Mouse (Mus musculus) midbrain, postnatal 0 days (tissue): ENCODE measurements around the gene Bst1. TPM values are rescaled to one million over a fixed set of nuclear protein-coding genes. Genes with fewer than 3 reads are reported as not detected.

Experiments
- ATAC-seq: fragments of 200-750 bp; cut with Nextera tagmentation; 2 replicates; pipeline ENCODE4 v1.8.0; 2017; ENCODE audit warnings: moderate number of reproducible peaks, mild to moderate bottlenecking, moderate TSS enrichment, moderate library complexity; ENCODE audit not compliant: low FRiP score
- DNase-seq: peaks from one replicate; pipeline ENCODE4 v3.0.0-alpha.2; 2015; ENCODE audit warnings: low spot score
- H3K27ac ChIP-seq: fragments of 300-500 bp; sonication (generic); 2 replicates; pipeline ENCODE4 v1.5.1; 2014; ENCODE audit warnings: low read depth, mild to moderate bottlenecking, low read length, mixed read lengths
- H3K27me3 ChIP-seq: fragments of 300-500 bp; sonication (generic); 2 replicates; pipeline ENCODE4 v1.6.1; 2014; ENCODE audit warnings: low read length, control low read depth, mixed read lengths; ENCODE audit not compliant: insufficient read depth
- H3K36me3 ChIP-seq: fragments of 300-500 bp; sonication (generic); 2 replicates; pipeline ENCODE4 v1.6.1; 2014; ENCODE audit warnings: low read length, control low read depth, mixed read lengths; ENCODE audit not compliant: insufficient read depth
- H3K4me1 ChIP-seq: fragments of 300-500 bp; sonication (generic); 2 replicates; pipeline ENCODE4 v1.6.1; 2014; ENCODE audit warnings: mild to moderate bottlenecking, control low read depth, antibody characterized with exemption, low read length, mixed read lengths; ENCODE audit not compliant: insufficient read depth
- H3K4me2 ChIP-seq: fragments of 300-500 bp; sonication (generic); 2 replicates; pipeline ENCODE4 v1.6.1; 2014; ENCODE audit warnings: low read depth, mild to moderate bottlenecking, low read length, mixed read lengths; ENCODE audit not compliant: poor library complexity, severe bottlenecking
- H3K4me3 ChIP-seq: fragments of 300-500 bp; sonication (generic); 2 replicates; pipeline ENCODE4 v1.5.1; 2014; ENCODE audit warnings: low read depth, mild to moderate bottlenecking, low read length, moderate library complexity
- H3K9ac ChIP-seq: fragments of 300-500 bp; sonication (generic); replicated peaks from 2 replicates; pipeline ENCODE4 v1.6.1; 2014; ENCODE audit warnings: mild to moderate bottlenecking, low read length, moderate library complexity, mixed read lengths; ENCODE audit not compliant: poor library complexity, severe bottlenecking
- H3K9me3 ChIP-seq: fragments of 300-500 bp; sonication (generic); 2 replicates; pipeline ENCODE4 v1.6.1; 2016; ENCODE audit warnings: low read length, control low read depth
- CTCF ChIP-seq: IDR thresholded peaks from 2 replicates; pipeline ENCODE4 v1.5.1; 2016; ENCODE audit warnings: antibody characterized with exemption, mild to moderate bottlenecking
- WGBS: fragments of 180-500 bp; shearing (Covaris S2); extraction: QIAGEN DNeasy Blood & Tissue Kit; methylation state at CpG from one replicate; pipeline ENCODE4 v1.1.7; 2014; 5-methylcytosine and 5-hydroxymethylcytosine counted together
- polyA plus RNA-seq: library from polyadenylated mRNA; unstranded; fragments of >200 nt; fragmentation: Nextera tagmentation; extraction: Ambion mirVana; gene quantifications from 2 replicates; pipeline ENCODE4 v1.2.1, GENCODE M21; 2015
- total RNA-seq: library from RNA; depleted of rRNA; stranded (reverse); fragments of >200 nt; gene quantifications from 2 replicates; pipeline ENCODE4 v1.2.3, GENCODE M21; 2014

The Bst1 gene
- total and polyA plus RNA-seq, 2 experiments from 2014 or later: 0.21 to 0.55 TPM

DNA sequence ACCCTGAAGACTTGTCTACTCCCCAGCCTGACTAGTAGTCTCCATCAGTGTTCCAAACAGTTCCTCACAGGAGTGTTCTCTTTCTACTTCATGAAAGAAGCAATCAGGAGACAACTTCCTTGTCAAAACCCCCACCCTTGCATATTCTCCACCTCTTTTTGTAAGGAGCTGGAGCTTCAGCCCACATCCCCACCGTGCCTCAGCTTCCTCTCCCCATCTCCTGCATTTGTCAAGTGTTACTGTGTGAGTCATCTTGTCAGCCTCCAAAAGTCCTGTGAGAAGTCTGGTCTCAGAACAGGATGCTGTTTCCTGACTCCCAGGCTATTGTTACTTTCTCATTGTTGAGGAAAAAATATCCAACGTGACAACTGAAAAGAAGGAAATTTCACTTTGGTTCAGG is 46.6 kb downstream of the Bst1 start:
- no peak overlapping the region for H3K9ac ChIP-seq
- no peak overlapping the region for H3K4me3 ChIP-seq
- no peak overlapping the region for H3K4me2 ChIP-seq
- WGBS: 81% methylated on average over 2 of the region's 2 CpGs
- DNase-seq: no peak
- no peak for ATAC-seq
- no peaks in the 10 kb centered on the region for H3K9me3 ChIP-seq
- H3K27ac ChIP-seq: no peak overlapping the region
- TF ChIP-seq CTCF: no peak
- no peaks in the 10 kb centered on the region for H3K27me3 ChIP-seq
- no peaks in the 10 kb centered on the region for H3K36me3 ChIP-seq
- H3K4me1 ChIP-seq: peaks cover 3% of the 10 kb centered on the region; the same call in 1 of the 2 replicates

DNA sequence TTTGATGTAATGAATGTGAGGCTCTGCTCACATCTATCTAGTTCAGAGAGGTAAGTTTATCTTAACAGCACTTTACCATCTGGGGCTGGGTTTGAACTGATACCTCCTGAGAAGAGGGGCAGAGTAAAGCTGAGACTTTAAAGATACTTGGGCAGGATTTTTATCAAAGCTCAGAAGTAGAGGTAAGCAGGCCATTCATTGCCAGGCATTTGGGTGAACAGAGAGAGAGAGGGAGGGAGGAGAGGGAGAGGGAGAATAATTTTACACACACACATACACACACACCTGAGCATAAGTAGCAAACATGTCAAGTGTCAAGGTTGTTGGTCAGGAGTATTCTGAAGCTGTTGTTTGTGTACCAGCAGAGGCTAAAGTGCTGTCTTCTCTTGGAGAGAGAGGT is 49.6 kb downstream of the Bst1 start, which contains the start of gene Cd38:
TSS of gene Cd38 (plus strand) at position 301 of the 400 bp plus-strand sequence.
- Histone ChIP-seq H3K9ac (0 out of 2 replicates have a peak within 1 kb of the TSS, but pooled peaks have one; percentile 1), H3K36me3 (no peaks in the 10 kb centered on the region), H3K4me3 (peak within 1 kb of the TSS; percentile 28), H3K9me3 (no peaks in the 10 kb centered on the region), H3K27me3 (no peaks in the 10 kb centered on the region), H3K4me2 (peak within 1 kb of the TSS; percentile 46), H3K4me1 (peaks cover 3% of the 10 kb centered on the region; the same call in 1 of the 2 replicates), H3K27ac (no peak within 1 kb of the TSS)
- TF ChIP-seq CTCF: no peak
- no peak for ATAC-seq
- DNase-seq: no peak

DNA sequence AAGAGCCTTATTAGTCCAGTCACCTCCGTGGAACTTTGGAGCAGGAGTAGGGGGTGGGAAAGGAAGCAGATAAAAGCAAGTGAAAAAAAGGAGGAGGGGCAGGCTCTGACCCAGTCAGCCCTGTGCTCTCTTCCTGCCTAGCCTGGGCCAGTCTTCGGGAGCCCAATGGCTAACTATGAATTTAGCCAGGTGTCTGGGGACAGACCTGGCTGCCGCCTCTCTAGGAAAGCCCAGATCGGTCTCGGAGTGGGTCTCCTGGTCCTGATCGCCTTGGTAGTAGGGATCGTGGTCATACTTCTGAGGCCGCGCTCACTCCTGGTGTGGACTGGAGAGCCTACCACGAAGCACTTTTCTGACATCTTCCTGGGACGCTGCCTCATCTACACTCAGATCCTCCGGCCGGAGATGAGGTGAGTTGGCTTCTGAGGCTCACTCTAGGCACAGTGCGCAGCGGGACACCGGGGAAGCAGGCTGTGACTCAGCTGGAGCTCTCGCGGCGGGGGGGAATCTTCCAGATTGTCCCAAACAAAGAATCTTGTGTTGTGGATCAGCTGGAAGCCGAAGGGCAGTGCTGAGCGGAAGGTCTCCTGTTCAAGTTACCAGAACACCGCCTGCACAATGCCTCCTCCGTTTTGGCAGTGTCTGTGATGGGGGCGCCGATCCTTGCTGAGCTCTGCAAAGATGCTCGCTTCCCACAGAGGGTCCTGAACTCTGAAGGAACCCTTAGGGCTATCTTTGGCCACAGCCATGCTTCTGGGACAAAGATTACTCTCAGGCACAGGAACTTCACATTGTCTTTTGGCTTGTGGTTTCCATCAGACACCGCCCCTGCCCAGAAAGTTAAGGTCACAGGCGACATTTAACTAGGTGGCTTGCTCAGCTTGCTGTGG is 50.3 kb downstream of the Bst1 start:
- H3K4me2 ChIP-seq: peak overlapping the region; percentile 46
- no peaks in the 10 kb centered on the region for H3K27me3 ChIP-seq
- 0 out of 2 replicates have a peak overlapping the region, but pooled peaks have one; percentile 1 for H3K9ac ChIP-seq
- H3K36me3 ChIP-seq: no peaks in the 10 kb centered on the region
- TF ChIP-seq CTCF: no peak
- H3K27ac ChIP-seq: no peak overlapping the region
- ATAC-seq (no peak), DNase-seq (peak; percentile 8)
- H3K9me3 ChIP-seq: no peaks in the 10 kb centered on the region
- 5% methylated on average over 28 of the region's 28 CpGs for WGBS
- peaks cover 3% of the 10 kb centered on the region; the same call in 1 of the 2 replicates for H3K4me1 ChIP-seq
- H3K4me3 ChIP-seq: peak overlapping the region; percentile 28

- Histone ChIP-seq H3K4me3 (no peak overlapping the region), H3K27ac (no peak overlapping the region), H3K4me2 (no peak overlapping the region), H3K36me3 (no peaks in the 10 kb centered on the region), H3K9me3 (no peaks in the 10 kb centered on the region), H3K27me3 (no peaks in the 10 kb centered on the region), H3K4me1 (peaks cover 3% of the 10 kb centered on the region; the same call in 1 of the 2 replicates), H3K9ac (no peak overlapping the region)
- WGBS: 64% methylated on average over 1 of the region's 1 CpGs
- DNase-seq (no peak), ATAC-seq (no peak)
- no peak for TF ChIP-seq CTCF
These were observed 53.2 kb downstream of the Bst1 start for GRCm38 (mm10) chr5:43871845-43872244.

DNA sequence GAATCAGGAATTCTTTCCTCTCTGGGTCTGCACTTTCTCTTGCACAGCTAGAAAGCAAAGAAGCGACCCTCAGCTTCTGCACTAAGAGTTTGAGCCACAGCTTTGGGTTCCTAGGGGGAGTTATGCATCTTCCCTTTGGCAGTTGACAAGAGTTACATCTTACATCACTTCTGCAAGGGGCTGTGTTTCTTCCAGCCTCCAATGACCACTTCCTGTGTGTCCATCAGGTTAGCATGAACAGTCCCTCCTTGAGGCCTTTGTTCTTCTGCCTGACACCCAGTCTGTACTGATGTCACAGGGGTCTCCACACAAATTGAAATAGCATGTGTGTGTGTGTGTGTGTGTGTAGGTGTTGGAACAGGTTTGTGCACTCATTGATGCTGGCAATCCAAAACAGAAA is 54.0 kb downstream of the Bst1 start:
- 72% methylated on average over 1 of the region's 1 CpGs for WGBS
- Histone ChIP-seq H3K36me3 (no peaks in the 10 kb centered on the region), H3K4me1 (peaks cover 3% of the 10 kb centered on the region; the same call in 1 of the 2 replicates), H3K9me3 (no peaks in the 10 kb centered on the region), H3K27ac (no peak overlapping the region), H3K4me3 (no peak overlapping the region), H3K4me2 (no peak overlapping the region), H3K9ac (no peak overlapping the region), H3K27me3 (no peaks in the 10 kb centered on the region)
- DNase-seq (no peak), ATAC-seq (no peak)
- no peak for TF ChIP-seq CTCF

DNA sequence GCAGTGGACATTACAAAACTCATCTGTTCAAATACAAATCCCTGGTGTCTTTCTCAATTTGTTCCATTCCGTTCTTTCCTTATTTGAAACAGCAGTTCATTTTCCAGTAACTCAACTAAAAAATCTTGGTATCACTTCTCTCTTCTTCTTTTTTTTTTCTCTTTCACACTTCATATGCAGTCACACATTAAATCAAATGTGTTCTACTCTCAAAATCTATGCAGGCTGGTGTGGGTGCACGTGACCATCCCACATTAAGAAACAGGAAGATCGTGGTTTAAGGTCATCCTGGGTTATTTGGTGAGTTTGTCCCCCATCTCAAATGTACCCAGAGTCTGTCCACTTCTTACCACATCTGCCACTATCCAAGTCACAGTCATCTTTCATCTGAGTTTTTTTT is 63.3 kb downstream of the Bst1 start:
- no peak overlapping the region for H3K27ac ChIP-seq
- no peak for TF ChIP-seq CTCF
- H3K9ac ChIP-seq: no peak overlapping the region
- no peak overlapping the region for H3K4me2 ChIP-seq
- no peaks in the 10 kb centered on the region for H3K9me3 ChIP-seq
- ATAC-seq (no peak), DNase-seq (no peak)
- H3K4me3 ChIP-seq: no peak overlapping the region
- H3K27me3 ChIP-seq: no peaks in the 10 kb centered on the region
- no peaks in the 10 kb centered on the region for H3K4me1 ChIP-seq
- H3K36me3 ChIP-seq: no peaks in the 10 kb centered on the region
- WGBS: 88% methylated on average over 3 of the region's 3 CpGs
